Mouse (Mus musculus) forebrain, embryonic 11.5 days (tissue): ENCODE measurements at regions not wholly inside any gene's neighbourhood (a gene's known extent, or its start where the extent isn't known, plus 50 kb on each side); places are given as distances from the start of the nearest gene placed in this dataset.

Experiments
- ATAC-seq: fragments of 200-750 bp; cut with Nextera tagmentation; replicated peaks from 2 replicates; pipeline ENCODE4 v1.8.0; 2017; ENCODE audit warnings: moderate TSS enrichment; ENCODE audit not compliant: low FRiP score
- DNase-seq: peaks from one replicate; pipeline ENCODE4 v3.0.0-alpha.2; 2017; ENCODE audit warnings: low spot score
- H3K27ac ChIP-seq: fragments of 300-500 bp; sonication (generic); 2 replicates; pipeline ENCODE4 v1.5.1; 2014; ENCODE audit warnings: low read depth, low read length
- H3K27me3 ChIP-seq: fragments of 300-500 bp; sonication (generic); 2 replicates; pipeline ENCODE4 v1.6.1; 2014; ENCODE audit warnings: mild to moderate bottlenecking, low read length, mixed read lengths; ENCODE audit not compliant: control insufficient read depth, insufficient read depth
- H3K36me3 ChIP-seq: fragments of 300-500 bp; sonication (generic); 2 replicates; pipeline ENCODE4 v1.6.1; 2014; ENCODE audit warnings: mild to moderate bottlenecking, low read length, moderate library complexity, mixed read lengths; ENCODE audit not compliant: control insufficient read depth, insufficient read depth
- H3K4me1 ChIP-seq: fragments of 300-500 bp; sonication (generic); replicated peaks from 2 replicates; pipeline ENCODE4 v1.6.1; 2014; ENCODE audit warnings: low read length, mixed read lengths; ENCODE audit not compliant: control insufficient read depth, insufficient read depth
- H3K4me2 ChIP-seq: fragments of 300-500 bp; sonication (generic); 2 replicates; pipeline ENCODE4 v1.6.1; 2014; ENCODE audit warnings: low read depth, mild to moderate bottlenecking, low read length, moderate library complexity, mixed read lengths; ENCODE audit not compliant: severe bottlenecking
- H3K4me3 ChIP-seq: fragments of 300-500 bp; sonication (generic); 2 replicates; pipeline ENCODE4 v1.5.1; 2014; ENCODE audit warnings: low read depth, low read length
- H3K9ac ChIP-seq: fragments of 300-500 bp; sonication (generic); 2 replicates; pipeline ENCODE4 v1.6.1; 2014; ENCODE audit warnings: low read length
- H3K9me3 ChIP-seq: fragments of 300-500 bp; sonication (generic); 2 replicates; pipeline ENCODE4 v1.6.1; 2016; ENCODE audit warnings: low read length, mixed read lengths; ENCODE audit not compliant: control insufficient read depth
- WGBS: fragments of 180-500 bp; shearing (Covaris S2); extraction: QIAGEN DNeasy Blood & Tissue Kit; methylation state at CpG from one replicate; pipeline ENCODE4 v1.1.7; 2014; 5-methylcytosine and 5-hydroxymethylcytosine counted together

GRCm38 (mm10) chr2:21943676-21944075 lies 283.6 kb upstream of the Myo3a start:
- no peak overlapping the region for H3K27ac ChIP-seq
- no peak for DNase-seq
- ATAC-seq: no peak
- 89% methylated on average over 2 of the region's 2 CpGs for WGBS
- H3K4me3 ChIP-seq: no peak overlapping the region
- H3K9ac ChIP-seq: no peak overlapping the region
- H3K4me1 ChIP-seq: no peaks in the 10 kb centered on the region
- H3K4me2 ChIP-seq: no peak overlapping the region
- no peaks in the 10 kb centered on the region for H3K27me3 ChIP-seq
- no peaks in the 10 kb centered on the region for H3K36me3 ChIP-seq
- H3K9me3 ChIP-seq: no peaks in the 10 kb centered on the region

- 94% methylated on average over 2 of the region's 2 CpGs for WGBS
- H3K4me2 ChIP-seq: no peak overlapping the region
- DNase-seq (no peak), ATAC-seq (no peak)
- H3K27ac ChIP-seq: no peak overlapping the region
- no peak overlapping the region for H3K9ac ChIP-seq
- H3K36me3 ChIP-seq: no peaks in the 10 kb centered on the region
- no peaks in the 10 kb centered on the region for H3K27me3 ChIP-seq
- no peak overlapping the region for H3K4me3 ChIP-seq
- no peaks in the 10 kb centered on the region for H3K9me3 ChIP-seq
- H3K4me1 ChIP-seq: no peaks in the 10 kb centered on the region
These were observed 280.8 kb upstream of the Myo3a start for GRCm38 (mm10) chr2:21946484-21946883.

- Histone ChIP-seq H3K36me3 (no peaks in the 10 kb centered on the region), H3K4me3 (no peak overlapping the region), H3K27ac (no peak overlapping the region), H3K27me3 (no peaks in the 10 kb centered on the region), H3K9ac (no peak overlapping the region), H3K4me2 (no peak overlapping the region), H3K4me1 (no peaks in the 10 kb centered on the region), H3K9me3 (no peaks in the 10 kb centered on the region)
- WGBS: 80% methylated on average over 3 of the region's 3 CpGs
- no peak for ATAC-seq
- no peak for DNase-seq
These were observed 276.0 kb upstream of the Myo3a start for GRCm38 (mm10) chr2:21951279-21951678.

DNA sequence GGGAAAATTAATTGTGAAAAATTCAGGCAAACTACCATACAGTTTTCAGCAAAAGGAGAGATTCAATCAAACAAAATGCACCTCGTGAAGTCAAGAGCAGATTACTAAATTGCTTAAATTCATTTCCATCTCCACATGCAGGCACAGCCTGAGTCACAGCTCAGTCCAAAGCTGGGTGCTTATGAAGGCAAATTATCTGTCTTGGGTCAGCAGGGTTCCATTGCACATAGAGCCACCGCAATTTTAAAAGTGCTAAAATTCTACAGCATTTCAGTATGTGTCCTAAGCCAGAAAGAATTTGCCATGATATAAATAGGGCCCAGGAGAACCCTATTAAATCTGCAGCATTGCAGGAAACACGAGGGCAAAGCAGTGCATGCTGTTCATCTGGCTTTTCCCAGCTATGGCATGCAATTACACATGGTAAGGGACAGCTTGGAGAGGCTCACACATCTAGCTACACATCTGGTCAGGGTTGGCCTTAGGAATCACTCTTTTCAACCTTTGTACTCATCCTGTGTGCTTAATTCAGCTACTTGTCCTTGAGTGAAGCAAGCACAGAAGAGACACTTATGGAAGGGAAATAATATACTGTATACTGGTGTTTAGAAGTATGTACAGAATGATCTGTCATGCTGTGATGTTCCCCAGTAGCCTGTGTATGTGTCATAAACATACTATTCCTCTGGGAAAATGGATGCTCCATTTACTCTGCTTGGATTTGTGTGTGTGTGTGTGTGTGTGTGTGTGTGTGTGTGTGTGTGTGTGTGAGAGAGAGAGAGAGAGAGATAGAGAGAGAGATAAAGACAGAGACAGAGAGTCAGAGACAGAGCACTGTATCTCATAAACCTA lies 271.0 kb upstream of the Myo3a start:
- no peak overlapping the region for H3K4me2 ChIP-seq
- H3K36me3 ChIP-seq: no peaks in the 10 kb centered on the region
- DNase-seq: no peak
- H3K9ac ChIP-seq: no peak overlapping the region
- H3K4me3 ChIP-seq: no peak overlapping the region
- no peaks in the 10 kb centered on the region for H3K4me1 ChIP-seq
- no peak overlapping the region for H3K27ac ChIP-seq
- WGBS: 73% methylated on average over 3 of the region's 3 CpGs
- H3K27me3 ChIP-seq: no peaks in the 10 kb centered on the region
- no peaks in the 10 kb centered on the region for H3K9me3 ChIP-seq
- ATAC-seq: no peak

- H3K9me3 ChIP-seq: no peaks in the 10 kb centered on the region
- DNase-seq: no peak
- peak overlapping the region; percentile 21; the same call in 1 of the 2 replicates for H3K4me2 ChIP-seq
- no peaks in the 10 kb centered on the region for H3K27me3 ChIP-seq
- H3K9ac ChIP-seq: peak overlapping the region; percentile 9; the same call in 1 of the 2 replicates
- no peaks in the 10 kb centered on the region for H3K36me3 ChIP-seq
- ATAC-seq: peak; percentile 74
- no peaks in the 10 kb centered on the region for H3K4me1 ChIP-seq
- WGBS: 6% methylated on average over 3 of the region's 3 CpGs
- H3K4me3 ChIP-seq: no peak overlapping the region
- no peak overlapping the region for H3K27ac ChIP-seq
These were observed 268.9 kb upstream of the Myo3a start for GRCm38 (mm10) chr2:21958365-21958764.

GRCm38 (mm10) chr2:21958802-21959201 lies 268.5 kb upstream of the Myo3a start:
- Histone ChIP-seq H3K4me3 (no peak overlapping the region), H3K9me3 (no peaks in the 10 kb centered on the region), H3K36me3 (no peaks in the 10 kb centered on the region), H3K4me1 (peaks cover under 1% of the 10 kb centered on the region; the same call in 1 of the 2 replicates), H3K27ac (no peak overlapping the region), H3K9ac (peak overlapping the region; percentile 9; the same call in 1 of the 2 replicates), H3K4me2 (peak overlapping the region; percentile 21; the same call in 1 of the 2 replicates), H3K27me3 (no peaks in the 10 kb centered on the region)
- peak; percentile 28 for ATAC-seq
- 54% methylated on average over 3 of the region's 3 CpGs for WGBS
- DNase-seq: no peak

GRCm38 (mm10) chr2:21963343-21964026 lies 263.8 kb upstream of the Myo3a start:
- DNase-seq (no peak), ATAC-seq (peak; percentile 59)
- peaks cover 4% of the 10 kb centered on the region; the same call in 1 of the 2 replicates for H3K4me1 ChIP-seq
- peak overlapping the region; percentile 43; the same call in 1 of the 2 replicates for H3K27ac ChIP-seq
- no peak overlapping the region for H3K4me3 ChIP-seq
- 3% methylated on average over 7 of the region's 7 CpGs for WGBS
- peak overlapping the region; percentile 19; the same call in 1 of the 2 replicates for H3K4me2 ChIP-seq
- no peaks in the 10 kb centered on the region for H3K27me3 ChIP-seq
- no peaks in the 10 kb centered on the region for H3K36me3 ChIP-seq
- no peak overlapping the region for H3K9ac ChIP-seq
- H3K9me3 ChIP-seq: no peaks in the 10 kb centered on the region

- no peak overlapping the region for H3K4me3 ChIP-seq
- no peaks in the 10 kb centered on the region for H3K27me3 ChIP-seq
- under 1% methylated on average over 10 of the region's 10 CpGs for WGBS
- ATAC-seq (peak; percentile 89), DNase-seq (peak; percentile 72)
- H3K9me3 ChIP-seq: no peaks in the 10 kb centered on the region
- peak overlapping the region; percentile 43; the same call in 1 of the 2 replicates for H3K27ac ChIP-seq
- H3K4me2 ChIP-seq: peak overlapping the region; percentile 19; the same call in 1 of the 2 replicates
- H3K9ac ChIP-seq: no peak overlapping the region
- no peaks in the 10 kb centered on the region for H3K36me3 ChIP-seq
- peaks cover 4% of the 10 kb centered on the region; the same call in 1 of the 2 replicates for H3K4me1 ChIP-seq
These were observed 263.2 kb upstream of the Myo3a start for GRCm38 (mm10) chr2:21964027-21964605.
